Mouse (Mus musculus): ENCODE measurements at regions not wholly inside any gene's neighbourhood (a gene's known extent, or its start where the extent isn't known, plus 50 kb on each side); places are given as distances from the start of the nearest gene placed in this dataset.

DNA sequence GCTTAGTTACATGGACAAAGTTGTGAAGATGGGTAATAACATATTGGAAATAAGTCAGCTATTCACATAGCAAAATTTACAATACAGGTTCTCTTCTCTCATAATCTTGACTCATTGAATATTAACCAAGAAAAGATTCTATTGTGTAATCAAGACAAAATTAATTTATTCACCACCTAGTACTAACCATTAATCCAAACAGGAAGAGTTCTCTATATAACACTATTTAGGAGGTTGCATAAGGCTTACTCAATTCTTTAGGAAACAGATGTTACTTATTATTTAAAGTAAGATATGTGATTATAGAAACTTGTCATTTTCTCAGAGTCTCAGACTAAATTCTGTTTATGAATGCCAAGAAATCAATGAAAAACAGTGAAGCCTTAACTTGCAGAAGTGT is 600.4 kb upstream of the Tusc1 start:
- no peak for DNase-seq (ENCODE audit: low spot score)

DNA sequence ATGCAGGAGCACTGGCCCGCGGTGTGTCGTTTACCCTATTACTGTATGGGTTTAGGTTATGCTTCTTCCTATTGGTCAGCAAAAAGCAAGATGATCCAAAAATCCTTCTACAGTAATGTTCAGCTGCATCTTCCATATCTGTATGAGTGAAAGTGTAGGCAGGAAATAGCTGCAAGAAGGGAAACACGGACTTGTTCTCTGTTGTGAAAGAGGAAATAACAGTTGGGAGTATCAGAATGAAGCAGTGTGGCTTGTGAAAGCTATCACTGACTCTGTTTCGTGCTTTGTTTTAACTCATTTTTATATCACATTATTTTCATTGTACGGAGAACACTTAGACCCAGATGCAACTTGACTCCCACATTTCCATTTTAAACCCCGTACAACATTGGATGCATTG is 591.8 kb upstream of the Tusc1 start:
- DNase-seq (ENCODE audit: low spot score) = no peak

DNA sequence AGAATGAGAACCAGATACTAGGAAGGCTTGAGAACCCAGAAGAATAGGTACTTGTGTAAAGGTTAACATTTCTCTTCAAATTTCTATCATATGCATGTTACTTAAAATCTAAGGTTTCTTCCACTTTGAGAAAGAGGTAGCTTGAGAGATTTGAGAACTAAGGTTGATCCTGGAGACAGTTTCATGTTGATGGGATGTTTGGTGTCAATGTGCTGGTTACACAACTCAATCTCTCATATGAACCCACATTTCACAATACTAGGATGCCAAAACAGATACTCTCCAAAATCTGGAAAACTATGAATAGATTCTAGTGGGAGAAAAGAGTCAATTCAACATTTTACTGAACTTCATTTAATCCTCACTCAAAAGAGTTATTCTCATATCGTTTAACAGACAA is 589.1 kb upstream of the Tusc1 start:
- no peak for DNase-seq (ENCODE audit: low spot score)

- DNase-seq (ENCODE audit: low spot score) = peak; percentile 5
Measured at GRCm38 (mm10) chr4:93886631-93887030, 551.3 kb upstream of the Tusc1 start.

DNA sequence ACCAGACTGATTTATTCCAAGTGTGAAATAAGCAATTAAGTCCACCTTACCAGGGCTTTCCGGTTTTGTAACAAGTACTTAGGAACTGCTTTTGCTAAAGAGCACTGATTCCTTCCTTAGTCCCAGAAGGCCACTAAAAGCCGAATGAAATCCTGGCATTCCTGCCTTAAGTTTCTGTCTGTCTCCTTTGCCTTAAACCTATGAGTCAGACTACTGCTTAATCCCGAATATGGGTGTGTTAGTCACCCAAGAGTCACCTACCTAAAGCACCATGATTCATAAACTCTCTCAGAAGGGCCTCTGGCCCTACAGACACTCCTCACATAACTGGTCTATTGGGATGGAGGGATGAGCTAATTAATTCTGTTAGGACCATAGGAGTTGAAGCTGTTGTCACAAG is 546.0 kb upstream of the Tusc1 start:
- no peak for DNase-seq (ENCODE audit: low spot score)

DNA sequence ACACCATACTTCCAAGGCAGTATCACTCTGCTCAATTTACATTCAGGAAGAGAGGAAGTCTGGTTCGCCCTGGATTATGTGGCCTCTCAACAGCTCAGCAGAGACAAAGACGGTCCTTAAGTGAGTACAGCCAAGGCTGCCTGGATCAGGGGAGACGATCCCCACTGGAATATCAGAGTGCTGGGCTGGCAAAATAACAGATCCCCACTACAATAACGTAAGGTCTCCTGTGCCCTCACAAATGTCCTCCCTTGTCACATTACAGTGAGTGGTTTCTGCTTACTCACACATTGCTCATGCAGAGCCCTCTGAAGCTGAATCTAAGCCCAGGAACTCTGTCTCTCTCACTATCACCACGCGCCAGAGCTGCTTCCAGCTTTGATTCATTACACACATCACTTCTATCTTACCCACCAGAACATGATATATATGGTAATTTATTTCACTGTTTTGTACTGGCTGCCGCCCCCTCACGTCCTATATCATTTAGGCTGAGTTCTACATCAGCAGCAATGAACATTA is 544.1 kb upstream of the Tusc1 start:
- peak; percentile 7 for DNase-seq (ENCODE audit: low spot score)

DNA sequence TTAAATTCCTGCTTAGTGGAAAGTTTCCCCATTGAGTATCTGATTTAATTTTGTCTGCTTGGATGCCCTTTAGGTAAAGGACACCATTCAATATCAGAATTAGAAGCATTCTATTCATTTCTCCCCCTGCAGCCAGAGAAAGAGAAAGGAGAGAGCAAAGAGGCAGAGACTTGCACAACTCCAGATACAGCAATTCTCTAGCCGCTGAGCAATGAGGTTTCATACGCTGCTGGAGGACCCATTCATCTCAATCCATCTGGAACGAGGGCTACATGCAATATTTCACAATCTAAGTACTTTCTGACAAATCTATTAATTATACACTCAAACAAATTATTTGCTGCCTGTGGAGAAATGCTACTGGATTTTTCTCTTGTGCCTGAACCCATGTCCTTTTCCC is 538.0 kb upstream of the Tusc1 start:
- DNase-seq (ENCODE audit: low spot score) = no peak

GRCm38 (mm10) chr4:93853451-93853850 is 518.1 kb upstream of the Tusc1 start:
- no peak for DNase-seq (ENCODE audit: low spot score)

- no peak for DNase-seq (ENCODE audit: low spot score)
Measured at GRCm38 (mm10) chr4:93849178-93849577, 513.9 kb upstream of the Tusc1 start.

DNA sequence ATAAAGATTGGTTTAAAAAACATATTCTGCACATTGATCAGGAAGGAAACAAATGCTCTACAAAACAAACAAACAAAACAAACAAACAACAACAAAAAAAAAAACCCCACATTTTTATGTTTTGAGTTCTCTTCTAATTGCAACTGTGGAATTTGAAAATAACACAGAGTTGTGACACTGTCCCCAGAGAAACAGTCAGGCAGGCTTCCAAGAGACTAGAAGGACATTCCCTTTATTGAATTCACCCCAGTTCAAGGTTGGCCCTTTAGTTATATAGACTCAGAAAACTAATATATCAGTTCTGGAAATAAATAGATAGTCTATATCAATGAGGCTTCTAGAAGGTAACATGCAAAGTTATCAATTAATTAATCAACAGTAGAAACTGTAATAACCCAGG is 495.4 kb upstream of the Tusc1 start:
- no peak for DNase-seq (ENCODE audit: low spot score)

GRCm38 (mm10) chr4:93793104-93793503 is 457.8 kb upstream of the Tusc1 start:
- DNase-seq (ENCODE audit: low spot score) = no peak

- DNase-seq (ENCODE audit: low spot score) = no peak
Measured at GRCm38 (mm10) chr4:93790157-93790556, 454.8 kb upstream of the Tusc1 start.

DNA sequence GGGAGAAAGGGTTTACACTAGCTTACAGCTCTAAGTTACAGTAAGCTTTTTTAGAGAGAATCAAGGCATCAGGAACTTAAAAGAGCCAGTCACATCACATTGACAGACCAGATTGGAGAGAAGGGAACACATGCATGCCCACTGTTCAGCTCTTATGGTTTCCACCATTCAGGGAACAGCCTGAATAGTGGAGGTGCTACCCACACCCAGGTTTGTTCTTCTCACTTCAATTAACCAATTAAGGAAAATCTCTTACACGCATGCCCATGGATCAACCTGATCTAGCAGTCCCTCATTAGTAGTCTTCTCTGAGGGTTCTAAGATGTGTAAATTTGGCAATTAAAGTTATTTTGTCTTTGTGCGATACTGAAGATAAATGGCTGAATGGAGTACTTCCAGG is 419.2 kb upstream of the Tusc1 start:
- DNase-seq (ENCODE audit: low spot score) = no peak

- no peak for DNase-seq (ENCODE audit: low spot score)
Measured at GRCm38 (mm10) chr4:93746326-93746725, 411.0 kb upstream of the Tusc1 start.

DNA sequence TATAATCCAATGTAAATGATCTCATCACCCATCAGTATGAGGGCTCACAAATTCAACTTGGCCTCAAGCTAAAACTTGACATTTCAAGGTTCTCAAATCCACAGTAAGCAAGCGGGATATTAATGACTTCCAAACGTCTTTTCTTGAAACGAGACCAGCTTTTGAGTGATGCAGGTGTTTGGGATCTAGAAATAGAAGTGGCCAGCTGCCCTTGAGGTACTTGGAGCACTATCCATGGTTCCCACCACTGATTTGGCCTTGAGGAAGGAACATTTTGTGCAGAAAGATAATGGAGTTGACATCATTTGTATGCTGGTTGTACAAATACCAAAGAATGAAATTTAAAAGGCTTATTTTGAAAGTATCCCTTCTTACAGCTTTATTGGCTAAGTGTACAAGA is 378.4 kb upstream of the Tusc1 start:
- no peak for DNase-seq (ENCODE audit: low spot score)

DNA sequence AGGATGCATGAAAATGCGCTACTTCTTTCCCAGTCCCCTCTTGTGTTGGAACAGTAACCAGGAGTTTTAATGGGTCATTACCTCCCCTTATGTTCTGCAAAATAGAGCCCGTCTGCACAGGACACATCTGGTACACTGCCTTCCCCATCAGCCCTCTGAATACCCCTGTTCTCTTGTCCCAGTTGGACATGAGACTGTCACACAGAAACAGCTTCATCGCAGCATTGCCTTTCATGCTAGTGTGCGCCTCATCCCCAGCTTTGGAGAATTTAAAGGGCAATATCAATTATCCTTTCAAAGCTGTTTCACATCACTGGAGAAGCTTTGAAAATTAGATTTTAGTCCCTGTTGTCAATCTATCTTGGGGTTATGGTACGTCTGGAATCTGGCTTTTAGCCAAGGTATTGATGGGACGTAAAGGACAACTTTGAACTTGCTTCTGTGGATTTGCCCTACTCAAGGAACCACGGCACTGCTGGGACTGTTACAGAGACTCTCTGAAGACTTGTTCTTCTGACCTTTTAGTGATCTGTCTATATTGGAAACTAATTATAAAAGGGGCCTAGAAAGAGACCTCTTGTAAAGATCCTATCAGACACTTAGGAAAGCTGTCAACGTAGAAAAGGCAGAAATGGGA is 341.2 kb upstream of the Tusc1 start:
- no peak for DNase-seq (ENCODE audit: low spot score)

DNA sequence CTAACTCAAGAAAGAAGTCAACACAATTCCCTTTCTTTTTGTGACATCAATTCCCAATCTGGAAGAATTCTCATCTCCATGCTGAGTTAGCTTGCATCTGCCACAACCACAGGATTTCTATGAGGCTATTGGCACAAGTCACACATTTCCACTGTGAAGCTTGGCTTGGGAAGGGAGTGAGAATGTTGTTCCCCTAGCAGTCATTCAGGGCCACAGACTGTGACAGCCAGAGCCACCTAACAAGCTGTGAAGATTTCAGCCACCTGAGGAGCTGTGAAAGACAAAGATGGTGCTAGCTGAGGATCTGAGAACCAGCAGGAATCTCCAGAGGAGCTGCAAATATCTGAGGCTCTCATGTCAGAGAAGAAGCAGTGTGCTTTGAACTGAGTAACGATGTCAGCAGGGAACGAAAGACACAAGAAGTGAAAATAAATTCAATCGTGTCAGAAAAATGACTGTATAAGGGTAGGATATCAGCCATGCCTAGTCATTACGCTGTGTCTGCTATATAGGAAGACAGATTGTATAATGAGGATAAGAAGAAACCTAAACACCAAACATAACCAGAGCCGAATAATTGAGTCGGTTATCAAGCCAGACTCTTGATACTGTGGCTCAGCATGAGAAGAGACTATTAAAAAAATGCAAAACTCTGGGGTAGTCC is 340.6 kb upstream of the Tusc1 start:
- DNase-seq (ENCODE audit: low spot score) = no peak

GRCm38 (mm10) chr4:93669050-93669449 is 333.7 kb upstream of the Tusc1 start:
- no peak for DNase-seq (ENCODE audit: low spot score)

DNA sequence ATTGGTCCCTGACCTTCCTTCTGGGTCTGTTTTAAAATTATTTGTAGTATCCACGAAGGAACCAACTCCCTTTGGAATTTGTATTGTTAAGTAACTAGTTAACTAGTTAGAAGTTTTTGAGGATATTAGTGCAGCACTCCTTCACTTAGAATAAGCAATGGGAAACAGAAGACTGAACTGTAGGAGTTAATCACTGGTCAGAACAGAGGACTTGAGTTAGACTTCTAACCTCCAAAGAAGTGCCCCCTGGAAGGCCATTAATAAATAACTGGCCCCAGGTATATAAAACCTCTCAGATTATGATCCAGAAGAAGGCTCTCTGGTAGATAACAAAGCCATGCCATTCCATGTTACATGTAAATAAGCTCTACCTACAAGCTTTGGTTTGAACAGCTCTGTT is 329.0 kb upstream of the Tusc1 start:
- no peak for DNase-seq (ENCODE audit: low spot score)

- DNase-seq (ENCODE audit: low spot score) = no peak
Measured at GRCm38 (mm10) chr4:93638207-93638606, 302.9 kb upstream of the Tusc1 start.

GRCm38 (mm10) chr4:93598474-93598873 is 263.2 kb upstream of the Tusc1 start:
- DNase-seq (ENCODE audit: low spot score) = no peak

GRCm38 (mm10) chr4:93584328-93584727 is 249.0 kb upstream of the Tusc1 start:
- DNase-seq (ENCODE audit: low spot score) = no peak

- no peak for DNase-seq (ENCODE audit: low spot score)
Measured at GRCm38 (mm10) chr4:93583670-93584303, 248.5 kb upstream of the Tusc1 start.

Measured in layer of hippocampus, adult 11-12 months (tissue).